Mouse (Mus musculus) embryonic facial prominence, embryonic 14.5 days (tissue): Measurements from ENCODE around the gene Efr3b. TPM values are rescaled to one million over a fixed set of nuclear protein-coding genes. Genes with fewer than 3 reads are reported as not detected.
A peak's percentile ranks its signal among the peaks of the same experiment; 100 is the strongest.

Source experiments
- ATAC-seq: fragments of 200-750 bp; cut with Nextera tagmentation; 2 replicates; pipeline ENCODE4 v1.8.0; 2017; ENCODE audit warnings: low read depth, moderate number of reproducible peaks, moderate TSS enrichment
- DNase-seq: peaks from one replicate; pipeline ENCODE4 v3.0.0-alpha.2; 2015; ENCODE audit warnings: low spot score
- H3K27ac ChIP-seq: fragments of 300-500 bp; sonication (generic); replicated peaks from 2 replicates; pipeline ENCODE4 v1.5.1; 2014; ENCODE audit warnings: low read depth, mild to moderate bottlenecking, low read length, moderate library complexity
- H3K27me3 ChIP-seq: fragments of 300-500 bp; sonication (generic); replicated peaks from 2 replicates; pipeline ENCODE4 v1.6.1; 2014; ENCODE audit warnings: low read length; ENCODE audit not compliant: control insufficient read depth, insufficient read depth
- H3K36me3 ChIP-seq: fragments of 300-500 bp; sonication (generic); 2 replicates; pipeline ENCODE4 v1.6.1; 2014; ENCODE audit warnings: low read length, mixed read lengths; ENCODE audit not compliant: control insufficient read depth, insufficient read depth
- H3K4me1 ChIP-seq: fragments of 300-500 bp; sonication (generic); 2 replicates; pipeline ENCODE4 v1.6.1; 2014; ENCODE audit warnings: antibody characterized with exemption, low read length; ENCODE audit not compliant: control insufficient read depth, insufficient read depth
- H3K4me2 ChIP-seq: fragments of 300-500 bp; sonication (generic); 2 replicates; pipeline ENCODE4 v1.6.1; 2014; ENCODE audit warnings: low read depth, mild to moderate bottlenecking, low read length, moderate library complexity, mixed read lengths
- H3K4me3 ChIP-seq: fragments of 300-500 bp; sonication (generic); 2 replicates; pipeline ENCODE4 v1.5.1; 2014; ENCODE audit warnings: low read depth, mild to moderate bottlenecking, low read length
- H3K9ac ChIP-seq: fragments of 300-500 bp; sonication (generic); 2 replicates; pipeline ENCODE4 v1.6.1; 2014; ENCODE audit warnings: low read depth, mild to moderate bottlenecking, low read length, moderate library complexity, mixed read lengths
- H3K9me3 ChIP-seq: fragments of 300-500 bp; sonication (generic); 2 replicates; pipeline ENCODE4 v1.6.1; 2016; ENCODE audit warnings: low read length; ENCODE audit not compliant: control insufficient read depth
- WGBS: fragments of 180-500 bp; shearing (Covaris S2); extraction: QIAGEN DNeasy Blood & Tissue Kit; methylation state at CpG from one replicate; pipeline ENCODE4 v1.1.7; 2014; 5-methylcytosine and 5-hydroxymethylcytosine counted together
- polyA plus RNA-seq: library from polyadenylated mRNA; unstranded; fragments of >200 nt; fragmentation: Nextera tagmentation; extraction: Ambion mirVana; gene quantifications from 2 replicates; pipeline ENCODE4 v1.2.1, GENCODE M21; 2014

Gene Efr3b
- 3.4 and 3.8 TPM in 2 replicates for polyA plus RNA-seq

- Histone ChIP-seq H3K9ac (peak within 1 kb of the TSS; percentile 71), H3K27ac (no peak within 1 kb of the TSS), H3K36me3 (no peaks in the 10 kb centered on the region), H3K4me1 (peaks cover 5% of the 10 kb centered on the region; the same call in 1 of the 2 replicates), H3K4me3 (peak within 1 kb of the TSS; percentile 56), H3K4me2 (peak within 1 kb of the TSS; percentile 83), H3K9me3 (no peaks in the 10 kb centered on the region), H3K27me3 (no peaks in the 10 kb centered on the region)
- WGBS, result under 1% methylated on average over 52 of the region's 78 CpGs
- peak; percentile 94 for DNase-seq
- ATAC-seq, result peak; percentile 96
Measured at GRCm38 (mm10) chr12:4038061-4039041, at the start of gene Efr3b. TSS of gene Efr3b (minus strand) at chr12:4038915.

- Histone ChIP-seq H3K4me1 (no peaks in the 10 kb centered on the region), H3K4me3 (peak overlapping the region; percentile 53), H3K9ac (peak overlapping the region; percentile 78; the same call in 1 of the 2 replicates), H3K4me2 (peak overlapping the region; percentile 60), H3K36me3 (peaks cover 25% of the 10 kb centered on the region), H3K27ac (peak overlapping the region; percentile 93; the same call in 1 of the 2 replicates), H3K27me3 (no peaks in the 10 kb centered on the region), H3K9me3 (no peaks in the 10 kb centered on the region)
- no peak for DNase-seq
- ATAC-seq, result no peak
- 61% methylated on average over 8 of the region's 8 CpGs for WGBS
Measured at GRCm38 (mm10) chr12:4083441-4083840, 44.7 kb upstream of the Efr3b start.

- H3K4me3 ChIP-seq, result peak within 1 kb of the TSS; percentile 53
- no peaks in the 10 kb centered on the region for H3K27me3 ChIP-seq
- peaks cover 15% of the 10 kb centered on the region for H3K36me3 ChIP-seq
- H3K4me2 ChIP-seq, result peak within 1 kb of the TSS; percentile 60
- 6% methylated on average over 48 of the region's 59 CpGs for WGBS
- H3K4me1 ChIP-seq, result no peaks in the 10 kb centered on the region
- peak; percentile 96 for ATAC-seq
- H3K9ac ChIP-seq, result peak within 1 kb of the TSS; percentile 78
- peak; percentile 97 for DNase-seq
- peak within 1 kb of the TSS; percentile 93 for H3K27ac ChIP-seq
- H3K9me3 ChIP-seq, result no peaks in the 10 kb centered on the region
Measured at GRCm38 (mm10) chr12:4082132-4083001, 43.7 kb upstream of the Efr3b start, which contains the start of gene Dnajc27. TSS of gene Dnajc27 (plus strand) at chr12:4082583.

GRCm38 (mm10) chr12:4080311-4080710 lies 41.6 kb upstream of the Efr3b start:
- Histone ChIP-seq H3K9me3 (no peaks in the 10 kb centered on the region), H3K9ac (no peak overlapping the region), H3K27ac (no peak overlapping the region), H3K27me3 (no peaks in the 10 kb centered on the region), H3K4me2 (no peak overlapping the region), H3K4me3 (no peak overlapping the region), H3K36me3 (no peaks in the 10 kb centered on the region), H3K4me1 (no peaks in the 10 kb centered on the region)
- no peak for ATAC-seq
- WGBS, result 0% methylated on average over 2 of the region's 2 CpGs
- DNase-seq, result peak; percentile 61

GRCm38 (mm10) chr12:4078069-4078468 lies 39.4 kb upstream of the Efr3b start:
- no peak overlapping the region for H3K9ac ChIP-seq
- no peak overlapping the region for H3K4me3 ChIP-seq
- no peaks in the 10 kb centered on the region for H3K27me3 ChIP-seq
- H3K9me3 ChIP-seq, result no peaks in the 10 kb centered on the region
- H3K4me1 ChIP-seq, result no peaks in the 10 kb centered on the region
- DNase-seq, result no peak
- no peaks in the 10 kb centered on the region for H3K36me3 ChIP-seq
- no peak overlapping the region for H3K27ac ChIP-seq
- 65% methylated on average over 1 of the region's 1 CpGs for WGBS
- no peak overlapping the region for H3K4me2 ChIP-seq
- no peak for ATAC-seq

DNA sequence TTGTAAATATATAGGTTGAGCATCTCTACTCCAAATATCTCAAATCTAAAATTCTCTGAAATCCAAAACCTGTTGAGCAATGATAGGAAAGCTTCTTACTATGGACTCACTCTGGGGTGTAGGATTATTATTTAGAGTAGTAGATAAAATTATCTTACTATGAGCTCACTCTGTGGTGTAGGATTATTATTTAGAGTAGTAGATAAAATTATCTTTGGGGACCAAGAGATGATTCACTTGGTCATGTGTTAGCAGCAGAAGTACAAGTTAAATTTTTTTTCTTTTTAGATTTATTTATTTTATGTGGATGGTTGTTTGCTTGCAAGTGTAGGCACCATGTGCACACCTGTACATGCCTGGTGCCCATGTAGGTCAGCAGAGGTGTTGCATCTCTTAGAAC lies 37.7 kb upstream of the Efr3b start:
- Histone ChIP-seq H3K4me2 (no peak overlapping the region), H3K4me3 (no peak overlapping the region), H3K9ac (no peak overlapping the region), H3K36me3 (no peaks in the 10 kb centered on the region), H3K9me3 (no peaks in the 10 kb centered on the region), H3K27me3 (no peaks in the 10 kb centered on the region), H3K27ac (no peak overlapping the region), H3K4me1 (no peaks in the 10 kb centered on the region)
- DNase-seq (no peak), ATAC-seq (no peak)

- ATAC-seq (no peak), DNase-seq (no peak)
- H3K36me3 ChIP-seq, result no peaks in the 10 kb centered on the region
- no peak overlapping the region for H3K4me2 ChIP-seq
- no peak overlapping the region for H3K27ac ChIP-seq
- H3K9ac ChIP-seq, result no peak overlapping the region
- WGBS, result 66% methylated on average over 8 of the region's 8 CpGs
- H3K4me3 ChIP-seq, result no peak overlapping the region
- no peaks in the 10 kb centered on the region for H3K9me3 ChIP-seq
- H3K27me3 ChIP-seq, result no peaks in the 10 kb centered on the region
- no peaks in the 10 kb centered on the region for H3K4me1 ChIP-seq
Measured at GRCm38 (mm10) chr12:4075407-4075806, 36.7 kb upstream of the Efr3b start.

DNA sequence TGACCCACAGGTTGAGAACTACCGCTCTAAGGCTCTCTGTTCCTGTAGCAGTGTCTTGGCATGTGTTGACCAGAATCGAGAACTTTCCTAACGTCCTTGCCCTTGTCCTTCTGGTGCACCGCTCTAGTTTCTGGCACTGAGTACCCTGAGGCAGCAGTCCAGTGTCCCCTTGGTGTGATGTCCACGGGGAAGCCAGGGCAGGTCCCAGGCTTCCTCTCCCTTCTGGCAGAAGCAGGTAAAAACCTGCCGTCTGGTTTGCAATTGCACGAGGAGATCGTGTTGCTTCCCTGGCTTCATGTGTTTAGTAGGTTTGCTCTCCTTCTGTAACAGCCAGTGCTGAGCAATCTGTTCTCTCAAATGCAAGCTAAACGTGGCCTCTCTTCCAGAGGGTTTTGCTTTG lies 33.0 kb upstream of the Efr3b start:
- H3K27me3 ChIP-seq, result no peaks in the 10 kb centered on the region
- WGBS, result 76% methylated on average over 9 of the region's 9 CpGs
- H3K4me1 ChIP-seq, result no peaks in the 10 kb centered on the region
- no peaks in the 10 kb centered on the region for H3K9me3 ChIP-seq
- H3K36me3 ChIP-seq, result no peaks in the 10 kb centered on the region
- no peak for ATAC-seq
- no peak overlapping the region for H3K4me3 ChIP-seq
- no peak for DNase-seq
- H3K27ac ChIP-seq, result no peak overlapping the region
- H3K9ac ChIP-seq, result no peak overlapping the region
- H3K4me2 ChIP-seq, result no peak overlapping the region
